Mouse (Mus musculus): ENCODE results near the gene Cabp4.
"Not testable (repeated sequence)": the region's sequence is repeated elsewhere in the genome, so short reads cannot be mapped to it uniquely, and the experiment has no call there.

The Cabp4 gene

DNA sequence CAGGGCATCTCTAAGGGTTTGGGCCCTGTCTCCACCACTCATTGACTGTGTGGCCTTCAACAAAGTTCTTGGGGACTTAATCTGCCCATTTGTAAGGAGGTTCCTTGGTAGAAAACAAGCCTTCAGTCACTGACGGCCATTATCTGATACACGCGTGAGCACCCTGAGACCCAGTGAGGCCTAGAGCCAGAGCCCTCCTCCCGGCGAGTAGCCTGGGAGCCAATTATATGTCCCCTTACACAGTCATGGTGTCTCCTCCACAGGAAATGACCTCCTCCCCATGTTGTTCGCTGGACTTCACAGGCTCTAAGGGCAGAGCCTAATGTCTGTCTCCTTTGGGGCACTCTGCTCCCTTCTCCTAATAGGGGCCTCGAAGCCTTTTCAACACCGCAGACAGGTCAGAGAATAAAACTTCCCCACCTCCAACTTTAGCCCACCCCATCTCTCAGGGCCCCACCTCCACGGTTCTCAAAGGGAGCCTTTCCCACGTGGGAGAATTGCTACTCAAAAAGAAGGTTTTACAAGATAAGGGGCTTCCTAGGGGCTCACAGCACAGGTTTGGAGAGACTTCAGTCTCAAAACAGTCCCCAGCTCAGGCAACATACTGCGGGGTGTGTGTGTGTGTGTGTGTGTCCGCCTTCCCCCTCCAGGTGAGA lies 2.7 kb upstream of the Cabp4 start:
- no peak for DNase-seq

GRCm38 (mm10) chr19:4145936-4146335 lies 2.1 kb upstream of the Cabp4 start:
- no peak for DNase-seq

DNA sequence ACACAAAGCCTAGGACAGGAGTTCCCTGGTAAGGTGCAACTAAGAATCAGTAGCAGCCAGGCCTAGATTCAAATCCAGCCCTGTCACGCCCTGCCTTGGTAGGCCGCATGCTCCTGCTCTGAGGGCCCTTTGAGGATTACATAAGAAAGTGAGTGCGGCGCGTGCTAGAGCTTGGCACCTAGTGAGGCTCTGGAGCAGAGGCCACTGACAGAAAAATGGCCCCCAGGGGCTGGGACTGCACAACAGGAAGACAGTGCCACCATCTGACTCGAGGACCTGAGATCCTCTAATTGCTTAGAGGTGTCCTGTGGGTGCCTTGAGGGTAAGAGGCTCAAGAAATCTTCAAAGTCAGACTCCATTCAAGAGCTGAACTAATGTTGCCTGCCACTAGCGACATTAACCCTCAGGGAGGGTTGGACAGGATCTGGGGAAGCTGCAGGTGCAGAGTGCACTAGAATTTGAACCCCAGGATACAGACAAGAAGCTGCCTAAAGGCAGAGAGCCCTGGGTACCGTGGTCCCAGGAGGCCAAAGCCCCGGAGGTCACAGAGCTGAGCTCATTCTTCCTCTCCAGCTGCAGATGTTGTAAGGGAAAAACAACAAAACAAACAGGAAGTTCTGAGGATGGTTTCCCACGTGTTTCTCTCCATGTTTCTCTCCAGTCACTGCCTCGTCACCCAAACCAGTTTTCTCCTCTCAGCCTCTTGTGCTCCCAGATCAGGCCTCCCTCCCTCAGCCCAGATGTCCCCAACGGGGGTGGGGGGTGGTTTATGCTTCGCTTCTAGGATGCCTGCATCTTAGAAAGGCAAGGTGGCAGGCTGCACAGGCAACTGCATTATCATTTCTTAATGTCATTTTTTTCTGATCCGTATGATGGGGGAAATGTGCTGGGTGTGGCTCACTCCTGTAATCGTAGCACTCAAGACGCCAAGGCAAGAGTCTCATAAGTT lies 991 bp upstream of the Cabp4 start:
- DNase-seq: no peak

DNA sequence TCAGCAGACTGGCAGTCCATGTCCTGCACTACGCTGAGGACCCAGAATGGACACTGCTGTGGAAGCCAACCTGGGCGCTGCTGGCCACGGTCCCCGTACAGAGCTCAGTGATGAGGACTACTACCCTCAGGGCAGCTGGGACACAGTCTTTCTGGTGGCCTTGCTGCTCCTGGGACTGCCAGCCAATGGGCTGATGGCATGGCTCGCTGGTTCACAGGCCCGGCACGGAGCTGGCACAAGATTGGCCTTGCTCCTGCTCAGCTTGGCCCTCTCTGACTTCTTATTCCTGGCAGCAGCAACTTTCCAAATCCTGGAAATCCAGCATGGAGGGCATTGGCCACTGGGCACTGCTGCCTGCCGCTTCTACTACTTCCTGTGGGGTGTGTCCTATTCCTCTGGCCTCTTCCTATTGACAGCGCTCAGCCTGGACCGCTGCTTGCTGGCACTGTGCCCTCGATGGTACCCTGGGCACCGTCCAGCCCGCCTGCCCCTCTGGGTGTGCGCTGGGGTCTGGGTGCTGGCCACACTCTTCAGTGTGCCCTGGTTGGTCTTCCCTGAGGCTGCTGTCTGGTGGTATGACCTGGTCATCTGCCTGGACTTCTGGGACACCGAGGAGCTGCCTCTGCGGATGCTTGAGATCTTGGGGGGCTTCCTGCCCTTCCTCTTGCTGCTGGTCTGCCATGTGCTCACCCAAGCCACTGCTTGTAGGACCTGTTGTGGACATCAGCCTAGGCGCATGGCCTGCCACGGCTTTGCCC lies 1.2 kb downstream of the Cabp4 start:
- peak; percentile 68 to 73 for DNase-seq

- DNase-seq: no peak
These were observed 3.7 kb downstream of the Cabp4 start for GRCm38 (mm10) chr19:4140147-4140546.

DNA sequence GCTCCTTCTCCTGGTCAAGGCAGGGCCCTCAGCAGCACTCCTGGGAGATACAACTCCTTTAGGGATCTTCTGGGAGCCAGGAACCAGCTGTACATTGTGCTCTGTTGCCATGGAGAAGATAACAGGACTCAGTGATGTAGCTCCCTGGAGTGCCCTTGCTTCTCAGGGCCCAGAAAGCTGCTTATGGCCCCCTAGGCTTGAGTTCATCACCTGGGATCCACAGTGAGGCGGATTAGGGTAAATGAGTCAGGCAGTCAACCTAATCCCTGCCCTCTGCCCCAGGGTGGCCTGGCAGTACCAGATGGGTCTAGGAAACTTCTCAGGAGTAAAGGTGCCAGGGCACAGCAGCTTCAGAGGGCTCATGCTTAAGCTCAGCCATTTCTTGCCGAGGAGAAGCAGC lies 4.4 kb downstream of the Cabp4 start, which contains the start of gene Gpr152:
Gpr152 (plus strand) TSS at position 342 of the 400 bp plus-strand sequence.
- DNase-seq: no peak

GRCm38 (mm10) chr19:4137913-4138312 lies 5.9 kb downstream of the Cabp4 start:
- DNase-seq: no peak

DNA sequence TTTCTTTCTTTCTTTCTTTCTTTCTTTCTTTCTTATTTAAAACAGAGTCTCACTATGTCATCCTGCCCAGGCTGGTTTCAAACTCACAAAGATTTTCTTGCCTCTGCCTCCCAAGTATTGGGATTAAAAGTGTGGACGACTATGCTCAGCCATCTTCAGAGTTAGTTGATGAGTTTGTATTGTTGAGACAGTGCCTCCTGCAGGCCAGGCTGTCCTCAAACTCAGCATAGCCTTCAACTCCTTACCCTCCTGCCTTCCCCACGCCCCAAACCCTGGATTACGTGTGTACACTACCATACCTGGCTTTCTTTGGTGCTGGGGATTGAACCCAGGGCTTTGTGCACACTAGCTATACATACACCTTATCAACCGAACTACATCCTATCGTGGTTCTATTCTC lies 7.4 kb downstream of the Cabp4 start:
- DNase-seq: no peak

DNA sequence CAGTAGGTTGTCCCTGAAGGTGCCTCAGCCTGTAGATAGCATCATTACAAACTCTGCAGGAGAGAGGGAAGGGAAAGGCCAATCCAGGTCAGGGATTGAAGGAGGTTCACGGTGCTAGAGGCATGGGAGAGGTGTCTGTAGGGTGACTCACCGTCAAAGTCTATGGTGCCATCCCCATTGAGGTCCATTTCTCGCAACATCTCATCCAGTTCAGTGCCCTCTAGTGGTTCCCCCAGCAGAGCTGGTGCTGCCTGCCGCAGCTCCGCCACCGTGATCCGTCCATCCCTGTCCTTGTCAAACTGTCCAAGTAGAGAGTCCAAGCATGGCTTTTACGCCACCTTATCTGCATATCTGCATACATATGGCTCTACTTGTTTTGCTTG lies 7.9 kb downstream of the Cabp4 start:
- not testable (repeated sequence) for DNase-seq

GRCm38 (mm10) chr19:4135229-4135962 lies 8.4 kb downstream of the Cabp4 start:
- not testable (repeated sequence) for DNase-seq

GRCm38 (mm10) chr19:4134354-4134753 lies 9.5 kb downstream of the Cabp4 start:
- no peak for DNase-seq

DNA sequence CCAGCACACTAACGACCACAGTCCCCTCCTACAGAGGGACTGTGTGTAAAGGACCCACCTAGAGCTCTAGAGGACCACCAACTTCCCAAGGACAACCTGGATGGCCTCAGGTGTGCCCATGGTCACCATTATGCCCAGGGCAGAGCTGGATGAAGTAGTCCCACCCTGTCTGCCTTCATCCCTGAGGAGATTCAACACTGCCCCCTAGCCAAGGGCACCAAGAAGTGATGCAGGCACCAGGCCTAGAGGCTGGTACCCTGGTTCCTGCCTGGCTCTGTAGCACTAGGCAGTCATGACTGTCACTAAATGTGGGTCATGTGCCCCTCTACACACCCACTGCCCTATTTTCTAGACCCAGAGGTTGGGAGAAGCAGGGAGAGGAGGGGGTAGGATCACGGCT lies 12.1 kb downstream of the Cabp4 start:
- DNase-seq: no peak

DNA sequence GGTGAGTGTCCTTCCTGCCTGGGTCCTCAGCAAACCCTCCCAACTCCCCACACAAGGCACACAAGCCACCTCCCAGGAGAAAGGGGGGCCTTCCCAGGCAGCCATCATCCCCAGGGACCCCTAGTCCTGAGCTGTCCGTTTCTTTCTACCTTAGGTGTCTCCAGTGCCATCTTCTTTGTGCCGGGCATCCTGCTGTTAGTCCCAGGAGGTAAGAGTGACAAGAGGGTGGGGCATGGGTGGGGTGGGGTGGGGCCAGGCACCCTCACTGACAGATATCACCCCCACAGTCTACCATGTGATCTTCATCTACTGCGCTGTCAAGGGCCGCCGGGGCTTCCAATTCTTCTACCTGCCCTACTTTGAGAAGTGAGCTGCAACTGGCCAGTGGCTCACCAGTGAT lies 12.8 kb downstream of the Cabp4 start:
- DNase-seq: no peak

DNA sequence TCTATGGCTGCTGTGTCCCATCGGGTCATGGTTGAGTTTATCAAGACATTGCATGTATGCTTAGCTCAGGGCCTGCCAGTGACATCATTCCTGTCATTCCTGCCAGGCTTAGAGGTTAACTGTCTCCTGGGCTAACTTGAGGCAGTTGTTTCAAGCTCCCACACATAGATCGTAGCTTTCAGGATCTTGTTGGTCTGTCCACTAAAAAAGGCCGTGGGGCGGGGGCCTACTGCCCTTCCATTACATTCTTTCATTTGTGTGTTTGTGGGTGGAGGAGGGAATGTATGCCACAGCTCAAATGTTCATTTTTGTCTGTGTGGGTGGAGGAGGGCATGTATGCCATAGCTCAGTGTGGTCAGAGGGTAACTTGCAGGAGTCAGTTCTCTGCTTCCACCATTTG lies 13.7 kb downstream of the Cabp4 start:
- DNase-seq: no peak

DNA sequence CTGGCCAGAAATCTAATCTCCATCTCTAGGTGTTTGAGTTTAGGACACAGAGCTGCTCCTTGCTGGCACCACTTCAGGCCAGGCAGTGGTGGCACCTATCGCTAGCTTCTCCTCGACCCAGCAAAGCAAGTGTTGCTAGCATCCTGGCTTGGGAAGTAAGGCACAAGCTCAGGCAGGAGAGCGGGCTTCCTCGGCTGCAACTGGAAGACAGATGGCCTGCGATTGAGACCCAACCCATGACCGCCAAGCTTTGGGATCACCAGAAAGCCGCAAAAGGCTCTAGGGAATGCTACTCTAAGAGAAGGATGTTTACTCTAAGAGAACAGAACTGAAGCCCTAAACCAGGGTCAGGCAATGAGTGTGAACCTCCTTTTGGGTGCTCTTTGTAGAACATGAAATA lies 14.4 kb downstream of the Cabp4 start:
- no peak for DNase-seq

DNA sequence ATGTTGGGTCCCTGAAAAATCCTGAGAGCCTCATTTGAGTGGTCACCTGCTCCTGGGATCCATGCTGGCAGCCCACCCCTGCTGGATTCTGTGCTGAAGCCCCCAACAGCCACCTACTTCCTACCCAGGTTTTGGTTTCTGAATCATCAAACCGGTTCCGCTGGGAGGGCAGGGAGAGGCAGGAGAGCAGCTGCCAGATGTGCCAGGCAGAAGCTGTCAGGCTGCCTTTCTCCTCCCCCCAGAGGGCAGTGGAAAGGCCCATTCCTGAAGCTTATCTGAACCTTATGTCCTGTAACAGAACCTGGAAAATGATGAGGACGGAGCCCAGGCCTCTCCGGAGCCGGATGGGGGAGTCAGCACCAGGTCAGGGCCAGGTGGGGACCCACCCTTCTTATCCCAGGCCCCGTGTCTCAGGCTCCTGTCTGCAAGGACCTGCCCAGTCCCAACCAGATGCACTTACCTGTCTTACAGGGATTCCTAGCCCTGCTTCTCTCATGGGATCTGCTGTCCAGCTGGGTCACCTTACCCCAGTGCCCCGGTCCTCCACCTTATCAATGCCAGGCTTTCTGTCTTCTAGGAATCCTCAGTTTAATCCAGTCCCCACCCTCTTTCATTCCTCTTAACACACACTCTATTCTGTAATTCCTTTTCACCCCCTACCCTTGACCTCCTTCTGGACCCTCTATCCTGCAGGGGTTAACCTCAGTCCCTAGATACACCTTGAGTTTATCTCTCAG lies 16.9 kb downstream of the Cabp4 start:
- DNase-seq: peak in 1 of 2 experiments; percentile 36

DNA sequence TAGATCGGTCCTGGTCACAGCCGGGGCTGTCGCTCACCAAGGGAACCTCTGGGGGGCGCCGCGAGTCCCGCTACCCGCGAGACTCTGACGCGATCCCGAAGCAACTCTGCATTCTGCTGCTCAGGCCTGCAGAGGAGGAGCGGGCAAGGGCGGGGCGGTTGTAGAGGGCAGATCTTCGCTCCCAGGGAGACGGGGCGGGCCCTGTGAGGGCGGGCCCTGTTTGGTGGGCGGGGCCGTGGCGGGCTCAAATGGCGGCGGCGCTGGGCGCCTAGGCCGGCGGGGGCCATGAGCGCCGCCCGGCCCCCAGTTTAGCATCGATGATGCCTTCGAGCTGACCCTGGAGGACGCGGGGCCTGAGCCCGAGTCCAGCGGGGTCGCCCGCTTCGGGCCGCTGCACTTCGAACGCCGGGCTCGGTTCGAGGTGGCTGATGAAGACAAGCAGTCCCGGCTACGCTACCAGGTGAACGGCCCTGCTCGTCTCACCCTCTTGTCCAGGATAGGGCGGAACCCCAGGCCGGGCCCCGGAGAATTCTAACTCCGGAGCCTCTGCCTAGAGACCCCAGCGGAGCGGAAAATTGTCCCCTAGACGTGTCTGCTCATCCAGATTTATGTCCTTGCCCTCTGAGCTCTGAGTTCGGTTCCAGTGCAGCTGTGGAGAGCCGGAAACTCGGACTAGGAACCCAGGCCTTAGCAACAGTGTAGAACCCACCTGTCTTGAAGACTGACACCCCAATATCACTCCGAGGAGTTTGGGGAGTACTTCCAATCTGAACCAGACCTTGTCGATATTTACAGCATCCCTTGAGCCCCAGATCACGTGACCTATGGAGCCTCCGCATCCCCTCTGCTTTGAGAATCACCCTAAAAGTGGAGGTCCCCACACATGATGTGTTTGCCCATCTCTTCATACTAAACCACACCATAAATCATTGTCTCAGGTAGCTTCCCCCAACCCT lies 17.8 kb downstream of the Cabp4 start, which contains the start of gene Aip:
Aip (minus strand) TSS at position 118 of the 956 bp plus-strand sequence.
- DNase-seq: peak; percentile 99

- not testable (repeated sequence) for DNase-seq
These were observed 18.6 kb downstream of the Cabp4 start for GRCm38 (mm10) chr19:4125268-4125667.

DNA sequence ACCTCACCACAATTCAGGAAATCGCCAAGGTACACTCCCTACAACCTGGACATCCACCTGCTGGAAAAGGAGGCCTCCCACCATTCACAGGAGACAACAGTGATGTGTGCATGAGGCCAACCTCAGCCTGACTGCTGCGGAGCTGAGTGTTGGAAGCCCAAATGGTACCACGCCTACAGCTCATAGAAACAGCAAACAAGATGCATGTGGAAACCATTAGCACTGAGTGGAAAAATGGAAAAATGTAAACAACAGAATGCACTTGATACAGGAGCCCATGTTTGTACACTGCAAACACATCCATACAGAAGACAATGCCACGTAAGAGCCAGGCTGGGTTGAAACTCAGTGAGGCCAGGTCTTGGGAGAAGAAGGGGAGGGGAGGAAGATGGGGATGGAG lies 19.4 kb downstream of the Cabp4 start:
- DNase-seq: no peak
